Mouse (Mus musculus): Measurements from ENCODE around the gene Rhox2e.

The Rhox2e gene

DNA sequence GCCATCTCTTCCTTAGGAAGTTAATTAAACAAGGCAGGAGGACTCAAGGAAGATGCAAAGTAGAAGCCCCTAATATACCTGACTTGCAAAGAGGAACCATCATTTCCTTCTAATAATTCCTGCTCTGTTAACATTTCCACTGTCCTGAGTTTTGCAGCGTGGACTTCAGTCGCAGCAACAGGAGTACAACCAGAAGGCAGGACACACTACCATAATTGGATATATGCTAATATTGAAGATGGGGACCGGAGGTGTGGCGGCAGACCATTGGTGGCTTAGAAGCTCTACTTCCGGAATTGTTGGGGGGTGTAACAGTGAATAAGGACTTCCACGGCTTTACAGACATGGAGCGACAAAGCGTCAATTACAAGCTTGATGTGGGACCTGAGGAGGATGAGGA is at the start of gene Rhox2e:
Gene Rhox2e (plus strand): TSS at position 301 of the 400 bp plus-strand sequence.
- 91% methylated on average over 2 of the region's 8 CpGs for WGBS

- 94% methylated on average over 17 of the region's 18 CpGs for WGBS
Measured at GRCm38 (mm10) chrX:37514059-37514458, 16.2 kb upstream of the Rhox2e start, which contains the start of gene Rhox4d. Gene Rhox4d (plus strand): TSS chrX:37514359.

GRCm38 (mm10) chrX:37541719-37542118 is 11.5 kb downstream of the Rhox2e start, which contains the start of gene Rhox3e:
Gene Rhox3e (plus strand): TSS chrX:37542019.
- WGBS = no CpG with 5 or more reads among the region's 4 CpGs

DNA sequence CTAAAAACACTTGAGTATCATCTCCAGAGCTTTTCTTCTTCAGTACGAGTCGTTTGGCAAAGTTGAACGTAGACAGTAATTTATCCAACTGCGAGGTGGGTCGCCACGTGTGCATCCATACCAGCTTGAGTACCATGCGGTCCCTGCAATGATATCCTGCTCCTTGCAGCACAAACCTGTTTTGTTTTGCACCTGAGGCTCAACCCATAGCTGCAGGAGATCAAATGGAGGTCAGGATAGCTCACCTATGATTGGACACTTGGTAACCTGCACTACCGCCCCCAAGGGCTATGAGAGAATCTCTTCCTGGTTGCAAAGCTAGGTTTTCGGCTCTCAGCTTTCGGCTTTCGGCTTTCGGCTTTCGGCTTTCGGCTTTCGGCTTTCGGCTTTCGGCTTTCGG is 26.9 kb downstream of the Rhox2e start, which contains the start of gene Rhox4e:
Gene Rhox4e (plus strand): TSS at position 301 of the 400 bp plus-strand sequence.
- WGBS = 96% methylated on average over 10 of the region's 18 CpGs

DNA sequence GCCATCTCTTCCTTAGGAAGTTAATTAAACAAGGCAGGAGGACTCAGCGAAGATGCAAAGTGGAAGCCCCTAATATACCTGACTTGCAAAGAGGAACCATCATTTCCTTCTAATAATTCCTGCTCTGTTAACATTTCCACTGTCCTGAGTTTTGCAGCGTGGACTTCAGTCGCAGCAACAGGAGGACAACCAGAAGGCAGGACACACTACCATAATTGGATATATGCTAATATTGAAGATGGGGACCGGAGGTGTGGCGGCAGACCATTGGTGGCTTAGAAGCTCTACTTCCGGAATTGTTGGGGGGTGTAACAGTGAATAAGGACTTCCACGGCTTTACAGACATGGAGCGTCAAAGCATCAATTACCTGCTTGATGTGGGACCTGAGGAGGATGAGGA is 40.9 kb downstream of the Rhox2e start, which contains the start of gene Rhox2f:
Gene Rhox2f (plus strand): TSS at position 301 of the 400 bp plus-strand sequence.
- 96% methylated on average over 8 of the region's 8 CpGs for WGBS

DNA sequence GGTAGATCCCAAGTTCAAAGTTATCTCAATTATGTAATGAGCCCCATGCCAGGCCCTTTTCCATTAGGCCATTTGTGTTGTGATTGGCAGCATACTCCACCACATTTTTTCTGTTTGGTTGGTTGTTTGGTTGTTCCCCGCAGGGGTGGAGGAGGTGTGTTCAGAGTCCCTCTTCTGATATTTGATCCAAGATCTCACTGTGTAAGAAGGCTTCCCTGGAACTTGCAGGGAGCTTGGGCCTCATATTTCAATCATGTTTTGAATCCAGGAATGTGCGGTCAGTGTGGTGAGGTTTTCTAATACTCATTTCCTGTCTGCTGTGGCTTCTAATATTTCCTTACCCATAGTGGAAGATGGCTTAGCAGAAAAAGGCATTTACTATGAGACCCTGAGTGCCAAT is 42.4 kb downstream of the Rhox2e start:
- WGBS = 45% methylated on average over 2 of the region's 2 CpGs

GRCm38 (mm10) chrX:37580692-37581091 is 50.4 kb downstream of the Rhox2e start, which contains the start of gene Rhox3f:
Gene Rhox3f (plus strand): TSS chrX:37580992.

All from cerebral cortex, adult 2 months (tissue).